Mouse (Mus musculus): ENCODE measurements around the gene Cc2d1a.

DNA sequence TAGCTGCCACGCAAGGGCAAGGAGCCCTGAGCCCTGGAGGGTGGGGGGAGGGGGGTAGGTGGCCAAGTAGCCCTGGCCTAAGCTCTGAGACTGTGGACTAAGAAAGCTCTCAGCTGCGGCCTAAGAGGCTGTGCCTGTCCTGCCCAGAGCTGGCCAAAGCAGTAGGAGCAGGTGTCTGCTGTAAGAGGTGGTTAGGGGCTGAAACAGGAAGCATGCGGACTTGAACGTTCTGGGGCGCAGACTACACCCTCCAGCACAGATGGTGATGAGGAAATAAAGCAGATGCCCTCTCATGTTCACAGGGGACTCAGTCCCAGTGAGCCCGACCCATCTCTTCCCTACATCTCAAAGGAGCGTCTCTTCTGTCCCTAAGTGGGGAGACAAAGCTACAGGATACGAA lies 15.5 kb downstream of the Cc2d1a start:
- TF ChIP-seq CTCF (IDR thresholded peaks at IDR 0.05; ENCODE audit: control insufficient read depth, insufficient read depth, insufficient read length) (no peak), FOSL1 (IDR thresholded peaks at IDR 0.05; ENCODE audit: insufficient read depth, low read length, poor library complexity, severe bottlenecking) (no peak), MAX (IDR thresholded peaks at IDR 0.05) (no peak), CEBPB (IDR thresholded peaks at IDR 0.05; ENCODE audit: low read depth) (no peak), USF1 (IDR thresholded peaks at IDR 0.05; ENCODE audit: low read depth) (no peak), MYOD1 (IDR thresholded peaks at IDR 0.05; ENCODE audit: control insufficient read depth, insufficient read length, low read depth) (no peak), MYOG (IDR thresholded peaks at IDR 0.05; ENCODE audit: control insufficient read depth, extremely low read depth, insufficient read length) (no peak)
